Mouse (Mus musculus): ENCODE results near the gene Sfxn3. TPM values are rescaled to one million over a fixed set of nuclear protein-coding genes. Genes with fewer than 3 reads are reported as not detected.

The Sfxn3 gene
- polyA plus RNA-seq, 1 experiment from 2014 or later = 26.0 TPM

GRCm38 (mm10) chr19:45012636-45013035 lies 34.7 kb upstream of the Sfxn3 start:
- WGBS = 30% methylated on average over 6 of the region's 6 CpGs
- H3K4me2 ChIP-seq (replicated peaks) = peak overlapping the region; percentile 91; the same call in 1 of the 2 replicates
- H3K9ac ChIP-seq = 0 out of 2 replicates have a peak overlapping the region, but pooled peaks have one; percentile 19

GRCm38 (mm10) chr19:45013581-45014225 lies 33.6 kb upstream of the Sfxn3 start:
- Histone ChIP-seq H3K9ac (0 out of 2 replicates have a peak overlapping the region, but pooled peaks have one; percentile 5), H3K4me1 (peaks cover 48% of the 10 kb centered on the region), H3K4me2 (replicated peaks) (peak overlapping the region; percentile 91), H3K9me3 (no peaks in the 10 kb centered on the region), H3K4me3 (peak overlapping the region; percentile 11; the same call in 1 of the 2 replicates), H3K36me3 (peaks cover 33% of the 10 kb centered on the region), H3K27me3 (no peaks in the 10 kb centered on the region), H3K27ac (peak overlapping the region; percentile 99)
- WGBS = 31% methylated on average over 6 of the region's 6 CpGs
- ATAC-seq (ENCODE audit: low FRiP score, low read depth) = no peak

More at GRCm38 (mm10) chr19:45012636-45013035, 34.7 kb upstream of the Sfxn3 start:
- H3K27ac ChIP-seq = peak overlapping the region; percentile 99; the same call in 1 of the 2 replicates
- no peak overlapping the region for H3K4me3 ChIP-seq
- peaks cover 46% of the 10 kb centered on the region for H3K4me1 ChIP-seq
- H3K36me3 ChIP-seq = peaks cover 41% of the 10 kb centered on the region
- H3K27me3 ChIP-seq = no peaks in the 10 kb centered on the region
- no peaks in the 10 kb centered on the region for H3K9me3 ChIP-seq
- ATAC-seq (ENCODE audit: low FRiP score, low read depth) = no peak

GRCm38 (mm10) chr19:45014335-45014971 lies 32.9 kb upstream of the Sfxn3 start, which contains the start of gene Lzts2:
TSS of gene Lzts2 (plus strand) at chr19:45014414.
- peak within 1 kb of the TSS; percentile 99 for H3K27ac ChIP-seq
- no peaks in the 10 kb centered on the region for H3K9me3 ChIP-seq
- peaks cover 56% of the 10 kb centered on the region for H3K4me1 ChIP-seq
- H3K4me2 ChIP-seq (replicated peaks) = peak within 1 kb of the TSS; percentile 91
- no peaks in the 10 kb centered on the region for H3K27me3 ChIP-seq
- WGBS = 3% methylated on average over 10 of the region's 10 CpGs
- H3K9ac ChIP-seq = peak within 1 kb of the TSS; percentile 77
- peak within 1 kb of the TSS; percentile 79 for H3K4me3 ChIP-seq
- peaks cover 29% of the 10 kb centered on the region for H3K36me3 ChIP-seq
- no peak for ATAC-seq (ENCODE audit: low FRiP score, low read depth)

- H3K4me1 ChIP-seq = peaks cover 61% of the 10 kb centered on the region
- WGBS = 0% methylated on average over 25 of the region's 25 CpGs
Observed at GRCm38 (mm10) chr19:45014981-45015402, 32.3 kb upstream of the Sfxn3 start.

GRCm38 (mm10) chr19:45015518-45016281 lies 31.6 kb upstream of the Sfxn3 start:
- peak overlapping the region; percentile 99 for H3K27ac ChIP-seq
- peak overlapping the region; percentile 77 for H3K9ac ChIP-seq
- peaks cover 68% of the 10 kb centered on the region for H3K4me1 ChIP-seq
- no peaks in the 10 kb centered on the region for H3K9me3 ChIP-seq
- peak overlapping the region; percentile 79 for H3K4me3 ChIP-seq
- peak overlapping the region; percentile 91 for H3K4me2 ChIP-seq (replicated peaks)
- under 1% methylated on average over 34 of the region's 34 CpGs for WGBS
- peaks cover 21% of the 10 kb centered on the region for H3K36me3 ChIP-seq
- ATAC-seq (ENCODE audit: low FRiP score, low read depth) = peak; percentile 5; the same call in 1 of the 2 replicates
- H3K27me3 ChIP-seq = no peaks in the 10 kb centered on the region

More at GRCm38 (mm10) chr19:45014981-45015402, 32.3 kb upstream of the Sfxn3 start:
- no peaks in the 10 kb centered on the region for H3K27me3 ChIP-seq
- H3K9ac ChIP-seq = peak overlapping the region; percentile 77
- peak overlapping the region; percentile 79 for H3K4me3 ChIP-seq
- peak; percentile 26 for ATAC-seq (ENCODE audit: low FRiP score, low read depth)
- H3K27ac ChIP-seq = peak overlapping the region; percentile 99
- peaks cover 25% of the 10 kb centered on the region for H3K36me3 ChIP-seq
- H3K4me2 ChIP-seq (replicated peaks) = peak overlapping the region; percentile 91
- no peaks in the 10 kb centered on the region for H3K9me3 ChIP-seq

- under 1% methylated on average over 16 of the region's 18 CpGs for WGBS
- peak overlapping the region; percentile 96 for H3K9ac ChIP-seq
- no peaks in the 10 kb centered on the region for H3K9me3 ChIP-seq
- peak overlapping the region; percentile 91 for H3K4me2 ChIP-seq (replicated peaks)
- H3K27ac ChIP-seq = peak overlapping the region; percentile 99
- peak overlapping the region; percentile 79 for H3K4me3 ChIP-seq
- H3K36me3 ChIP-seq = peaks cover 18% of the 10 kb centered on the region
- peaks cover 77% of the 10 kb centered on the region for H3K4me1 ChIP-seq
- peak; percentile 73 for ATAC-seq (ENCODE audit: low FRiP score, low read depth)
- no peaks in the 10 kb centered on the region for H3K27me3 ChIP-seq
Observed at GRCm38 (mm10) chr19:45016341-45017215, 30.7 kb upstream of the Sfxn3 start.

GRCm38 (mm10) chr19:45017216-45017771 lies 30.0 kb upstream of the Sfxn3 start:
- H3K36me3 ChIP-seq = peaks cover 17% of the 10 kb centered on the region
- peak; percentile 10 for ATAC-seq (ENCODE audit: low FRiP score, low read depth)
- peaks cover 81% of the 10 kb centered on the region for H3K4me1 ChIP-seq
- H3K27ac ChIP-seq = peak overlapping the region; percentile 99
- H3K4me2 ChIP-seq (replicated peaks) = peak overlapping the region; percentile 91
- 0% methylated on average over 14 of the region's 27 CpGs for WGBS
- no peaks in the 10 kb centered on the region for H3K27me3 ChIP-seq
- peak overlapping the region; percentile 79 for H3K4me3 ChIP-seq
- H3K9ac ChIP-seq = peak overlapping the region; percentile 96
- H3K9me3 ChIP-seq = no peaks in the 10 kb centered on the region

DNA sequence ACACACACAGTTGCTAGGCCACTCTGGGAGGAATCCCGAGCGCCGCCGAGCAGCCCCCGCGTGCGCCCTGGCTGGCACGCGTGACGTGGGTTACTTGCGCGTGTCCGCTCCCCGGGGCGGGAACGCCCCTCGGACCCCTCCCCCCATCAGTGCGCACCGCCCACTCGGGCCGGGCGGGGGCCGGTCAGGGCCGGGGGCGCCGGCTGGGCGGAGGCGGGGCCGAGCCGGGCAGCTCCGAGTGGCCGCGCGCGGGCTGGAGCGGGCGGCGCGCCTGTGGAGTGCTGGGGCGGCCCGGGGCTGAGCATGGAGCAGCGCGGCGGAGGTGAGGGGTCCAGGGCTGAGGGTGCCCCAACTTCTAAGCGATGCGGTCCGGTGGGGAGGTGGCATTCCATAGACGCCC lies 29.4 kb upstream of the Sfxn3 start:
- Histone ChIP-seq H3K9ac (peak overlapping the region; percentile 96), H3K27me3 (no peaks in the 10 kb centered on the region), H3K27ac (peak overlapping the region; percentile 99), H3K4me3 (peak overlapping the region; percentile 79), H3K36me3 (peaks cover 22% of the 10 kb centered on the region), H3K9me3 (no peaks in the 10 kb centered on the region), H3K4me1 (peaks cover 76% of the 10 kb centered on the region), H3K4me2 (replicated peaks) (peak overlapping the region; percentile 91)
- WGBS = under 1% methylated on average over 44 of the region's 48 CpGs
- ATAC-seq (ENCODE audit: low FRiP score, low read depth) = peak; percentile 45

- no peak for ATAC-seq (ENCODE audit: low FRiP score, low read depth)
- Histone ChIP-seq H3K4me1 (peaks cover 71% of the 10 kb centered on the region), H3K27me3 (no peaks in the 10 kb centered on the region), H3K36me3 (peaks cover 25% of the 10 kb centered on the region), H3K9ac (peak overlapping the region; percentile 96), H3K4me2 (replicated peaks) (peak overlapping the region; percentile 91), H3K4me3 (peak overlapping the region; percentile 79), H3K27ac (peak overlapping the region; percentile 99), H3K9me3 (no peaks in the 10 kb centered on the region)
- WGBS = under 1% methylated on average over 13 of the region's 13 CpGs
Observed at GRCm38 (mm10) chr19:45018351-45018831, 28.9 kb upstream of the Sfxn3 start.

- 55% methylated on average over 6 of the region's 6 CpGs for WGBS
- H3K4me3 ChIP-seq = peak overlapping the region; percentile 5
- no peaks in the 10 kb centered on the region for H3K27me3 ChIP-seq
- H3K36me3 ChIP-seq = peaks cover 43% of the 10 kb centered on the region
- H3K27ac ChIP-seq = peak overlapping the region; percentile 6; the same call in 1 of the 2 replicates
- H3K9ac ChIP-seq = peak overlapping the region; percentile 56
- H3K4me2 ChIP-seq (replicated peaks) = peak overlapping the region; percentile 91
- no peak for ATAC-seq (ENCODE audit: low FRiP score, low read depth)
- H3K4me1 ChIP-seq = peaks cover 54% of the 10 kb centered on the region
- no peaks in the 10 kb centered on the region for H3K9me3 ChIP-seq
Observed at GRCm38 (mm10) chr19:45020348-45020747, 27.0 kb upstream of the Sfxn3 start.
